Mouse (Mus musculus): ENCODE results near the gene Pkm. TPM values are rescaled to one million over a fixed set of nuclear protein-coding genes. Genes with fewer than 3 reads are reported as not detected.

The Pkm gene
- 1,000 to 10,000 TPM; 1,277 to 1,324 TPM for total RNA-seq (2021)
- long read RNA-seq, experiment 1, transcript Pkm-201 (11 exons, 2,432 nt) = minor isoform, 204 of 1,944 reads
- long read RNA-seq, experiment 1, transcript Pkm-202 (11 exons, 2,041 nt) = major isoform, 1,651 of 1,944 reads
- long read RNA-seq, experiment 1, partial matches to known transcripts = 37 of 1,944 reads
- long read RNA-seq, experiment 1, other reads (novel, unspliced or antisense) = 52 of 1,944 reads
- long read RNA-seq, experiment 2, transcript Pkm-202 (11 exons, 2,041 nt) = major isoform, 1,018 of 1,355 reads
- long read RNA-seq, experiment 2, transcript Pkm-201 (11 exons, 2,432 nt) = minor isoform, 208 of 1,355 reads
- long read RNA-seq, experiment 2, partial matches to known transcripts = 93 of 1,355 reads
- long read RNA-seq, experiment 2, other reads (novel, unspliced or antisense) = 36 of 1,355 reads

DNA sequence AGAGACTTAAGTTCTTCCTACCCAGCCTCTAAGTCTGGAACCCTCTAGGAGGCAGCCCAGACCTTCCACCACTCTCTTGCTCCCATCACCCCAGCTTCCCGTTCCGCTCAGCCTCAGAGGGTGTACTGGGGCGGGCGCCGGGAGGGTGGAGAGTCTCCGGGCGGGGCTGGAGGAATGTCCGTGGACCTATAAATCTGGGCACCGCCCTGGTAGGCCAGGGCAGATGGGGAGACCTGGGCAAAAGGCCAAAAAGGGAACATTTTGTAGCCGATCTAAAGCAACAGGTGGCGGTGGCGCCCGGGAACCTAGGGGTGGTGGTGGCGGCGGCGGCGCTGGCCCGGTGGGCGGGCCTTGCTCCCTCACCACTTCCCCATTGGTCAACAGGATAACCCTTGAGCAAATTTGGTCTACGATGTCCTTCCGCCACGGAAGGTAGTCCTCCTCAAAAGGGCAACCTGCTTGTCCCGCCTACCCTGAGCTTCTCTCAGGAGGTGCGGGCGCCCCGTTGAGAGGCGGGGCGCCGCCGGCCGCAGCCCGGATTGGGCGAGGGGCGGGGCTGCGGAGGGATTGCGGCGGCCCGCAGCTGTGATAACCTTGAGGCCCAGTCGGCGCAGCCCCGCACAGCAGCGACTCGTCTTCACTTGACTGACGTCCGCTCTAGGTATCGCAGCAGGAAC, at the start of gene Pkm:
TSS of gene Pkm (plus strand) at position 411 of the 677 bp plus-strand sequence.
- TF ChIP-seq CTCF (IDR thresholded peaks at IDR 0.05) = peak; percentile 10; the same call in 1 of the 2 replicates
- Histone ChIP-seq H3K27ac (peak within 1 kb of the TSS; percentile 98), H3K4me3 (peak within 1 kb of the TSS; percentile 89)
- DNase-seq (ENCODE audit: extremely low spot score in 1 of 2, low spot score in 2 of 2) = peak; percentile 95 to 96
- intact Hi-C loops (cut with DNase I) = loop anchor here (1.0 to 5.0 kb wide), 5 partner anchors 24 to 169 kb away; partner anchors contain the start of genes Arih1, Gramd2, Myo9a and Parp6

DNA sequence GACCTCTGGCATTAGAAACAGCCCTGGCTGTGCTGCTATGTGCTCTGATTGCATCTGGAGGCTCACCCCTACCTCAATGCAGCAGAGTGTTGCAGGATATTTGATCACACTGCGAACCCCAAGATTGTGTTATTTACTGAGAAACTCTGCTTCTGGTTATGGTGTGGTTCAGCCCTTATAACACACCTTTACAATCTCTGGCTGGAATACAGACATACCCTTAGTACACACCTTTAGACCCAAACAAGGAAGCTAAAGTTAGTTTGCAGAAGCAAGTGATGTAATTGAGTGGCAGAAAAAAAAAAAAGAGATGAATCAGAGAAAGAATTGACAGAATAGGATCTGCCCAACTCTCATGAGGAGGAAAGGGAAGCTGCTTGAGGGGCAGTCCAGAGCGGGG, 45.2 kb upstream of the Pkm start:
- TF ChIP-seq CTCF (IDR thresholded peaks at IDR 0.05) = no peak
- intact Hi-C loops (cut with DNase I) = no loop called here

GRCm38 (mm10) chr9:59615797-59616196, 40.4 kb upstream of the Pkm start:
- intact Hi-C loops (cut with DNase I) = loop anchor here (2.0 kb wide), 1 partner anchor 41 kb away; the partner anchor contains the start of gene Pkm
- Histone ChIP-seq H3K27ac (no peak overlapping the region), H3K4me3 (no peak overlapping the region)
- no peak for TF ChIP-seq CTCF (IDR thresholded peaks at IDR 0.05)
- DNase-seq (ENCODE audit: extremely low spot score in 1 of 2, low spot score in 2 of 2) = no peak

More for the DNA sequence above, 45.2 kb upstream of the Pkm start:
- Histone ChIP-seq H3K4me3 (no peak overlapping the region), H3K27ac (no peak overlapping the region)
- no peak for DNase-seq (ENCODE audit: extremely low spot score in 1 of 2, low spot score in 2 of 2)

DNA sequence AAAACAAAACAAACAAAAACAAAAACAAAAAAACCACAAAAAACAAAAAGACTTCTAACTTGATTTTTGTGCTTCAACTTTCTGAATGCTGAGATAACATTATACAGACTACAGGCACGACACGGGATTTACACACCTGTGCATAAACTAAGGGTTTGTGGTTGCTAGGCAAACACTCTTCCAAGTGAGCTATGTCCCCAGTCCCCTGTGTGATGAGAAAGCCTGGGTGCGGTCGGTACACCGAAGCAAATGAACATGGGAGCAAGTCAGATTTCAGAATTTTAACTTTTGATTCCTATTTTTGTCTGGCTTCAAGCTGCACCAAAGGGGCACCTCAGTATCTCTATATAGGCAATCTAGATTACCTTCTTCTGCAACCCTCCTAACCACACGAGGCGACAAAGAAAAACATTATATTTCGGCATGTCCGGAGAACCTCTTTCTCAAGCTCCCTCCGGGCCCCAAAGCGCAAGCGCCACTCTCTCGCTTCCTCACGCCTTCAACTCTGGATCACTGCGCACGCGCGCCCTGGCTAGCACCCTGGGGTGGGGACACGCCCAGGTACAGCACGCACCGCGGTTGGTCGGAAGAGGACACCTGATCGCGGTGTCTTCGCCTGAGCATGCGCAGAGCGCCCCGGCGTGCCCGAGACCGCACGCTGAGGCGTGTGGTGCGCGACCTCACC, 39.4 kb upstream of the Pkm start, which contains the start of gene Parp6:
TSS of gene Parp6 (plus strand) at position 663 of the 685 bp plus-strand sequence.
- H3K27ac ChIP-seq = peak within 1 kb of the TSS; percentile 86
- TF ChIP-seq CTCF (IDR thresholded peaks at IDR 0.05) = peak; percentile 28
- intact Hi-C loops (cut with DNase I) = loop anchor here (2.0 kb wide), 1 partner anchor 40 kb away; the partner anchor contains the start of gene Pkm
- peak; percentile 100 for DNase-seq (ENCODE audit: extremely low spot score in 1 of 2, low spot score in 2 of 2)
- peak within 1 kb of the TSS; percentile 84 for H3K4me3 ChIP-seq

- Histone ChIP-seq H3K27ac (peak overlapping the region; percentile 86), H3K4me3 (peak overlapping the region; percentile 84)
- peak in 1 of 2 experiments; percentile 25 for DNase-seq (ENCODE audit: extremely low spot score in 1 of 2, low spot score in 2 of 2)
- intact Hi-C loops (cut with DNase I) = loop anchor here (2.0 kb wide), 1 partner anchor 39 kb away; the partner anchor contains the start of gene Pkm
- no peak for TF ChIP-seq CTCF (IDR thresholded peaks at IDR 0.05)
These were observed 38.7 kb upstream of the Pkm start for GRCm38 (mm10) chr9:59617307-59617973.

DNA sequence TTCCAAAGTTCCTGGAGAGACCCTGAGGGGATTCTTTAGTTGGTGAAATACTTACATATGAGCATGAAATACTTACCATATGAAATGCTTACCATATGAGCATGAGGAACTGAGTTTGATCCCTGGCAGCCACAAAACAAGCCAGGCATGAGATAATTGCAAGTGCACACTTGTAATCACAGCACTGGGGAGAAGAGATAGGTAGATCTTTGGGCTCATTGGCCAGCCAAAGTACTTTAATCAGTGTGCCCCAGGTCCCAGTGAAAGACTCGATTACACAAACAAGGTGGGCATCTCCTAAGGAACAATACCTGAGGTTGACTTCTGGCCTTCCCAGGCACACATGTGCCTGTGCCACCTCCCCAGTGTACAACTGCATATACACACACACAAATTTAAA, 17.8 kb upstream of the Pkm start:
- no peak for DNase-seq (ENCODE audit: extremely low spot score in 1 of 2, low spot score in 2 of 2)
- Histone ChIP-seq H3K27ac (no peak overlapping the region), H3K4me3 (no peak overlapping the region)
- TF ChIP-seq CTCF (IDR thresholded peaks at IDR 0.05) = no peak
- intact Hi-C loops (cut with DNase I) = loop anchor here (10.0 kb wide), 1 partner anchor 226 kb away; no protein-coding TSS in a partner anchor

- Histone ChIP-seq H3K27ac (no peak overlapping the region), H3K4me3 (no peak overlapping the region)
- DNase-seq (ENCODE audit: extremely low spot score in 1 of 2, low spot score in 2 of 2) = no peak
- intact Hi-C loops (cut with DNase I) = loop anchor here (10.0 kb wide), 1 partner anchor 225 kb away; no protein-coding TSS in a partner anchor
- TF ChIP-seq CTCF (IDR thresholded peaks at IDR 0.05) = no peak
These were observed 16.2 kb upstream of the Pkm start for GRCm38 (mm10) chr9:59639936-59640335.

- TF ChIP-seq CTCF (IDR thresholded peaks at IDR 0.05) = no peak
- no peak for DNase-seq (ENCODE audit: extremely low spot score in 1 of 2, low spot score in 2 of 2)
- intact Hi-C loops (cut with DNase I) = no loop called here
These were observed 14.8 kb upstream of the Pkm start for GRCm38 (mm10) chr9:59641320-59641719.

DNA sequence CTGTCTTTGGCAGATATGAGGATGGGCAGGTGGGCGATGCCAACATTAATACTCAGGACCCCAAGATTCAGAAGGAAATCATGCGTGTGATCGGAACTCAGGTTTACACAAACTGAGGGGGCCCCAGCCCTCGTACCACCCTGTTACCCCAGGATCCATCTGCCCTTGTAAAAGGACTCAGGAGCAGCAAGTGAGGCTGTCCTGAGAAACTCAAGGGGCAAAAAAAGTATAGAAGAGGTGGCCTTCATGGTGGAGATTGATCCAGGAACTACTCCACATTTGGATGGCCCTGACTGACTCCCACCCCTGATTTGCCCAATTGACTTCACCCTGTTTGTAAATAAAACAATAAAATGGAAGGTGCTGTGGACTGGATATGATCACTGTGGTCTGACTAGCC, 6.3 kb upstream of the Pkm start:
- no peak for DNase-seq (ENCODE audit: extremely low spot score in 1 of 2, low spot score in 2 of 2)

More at GRCm38 (mm10) chr9:59641320-59641719, 14.8 kb upstream of the Pkm start:
- Histone ChIP-seq H3K4me3 (no peak overlapping the region), H3K27ac (no peak overlapping the region)

GRCm38 (mm10) chr9:59653371-59653770, 2.8 kb upstream of the Pkm start:
- H3K4me3 ChIP-seq = no peak overlapping the region
- peak overlapping the region; percentile 70 for H3K27ac ChIP-seq
- DNase-seq (ENCODE audit: extremely low spot score in 1 of 2, low spot score in 2 of 2) = peak in 1 of 2 experiments; percentile 38
- intact Hi-C loops (cut with DNase I) = no loop called here
- no peak for TF ChIP-seq CTCF (IDR thresholded peaks at IDR 0.05)

More for the DNA sequence above, 6.3 kb upstream of the Pkm start:
- intact Hi-C loops (cut with DNase I) = no loop called here
- no peak overlapping the region for H3K4me3 ChIP-seq
- TF ChIP-seq CTCF (IDR thresholded peaks at IDR 0.05) = no peak
- H3K27ac ChIP-seq = no peak overlapping the region
